Mouse (Mus musculus): ENCODE measurements at regions not wholly inside any gene's neighbourhood (a gene's known extent, or its start where the extent isn't known, plus 50 kb on each side); places are given as distances from the start of the nearest gene placed in this dataset.
A peak's percentile ranks its signal among the peaks of the same experiment; 100 is the strongest.

GRCm38 (mm10) chr16:86547465-86548043 lies 645.9 kb upstream of the Adamts5 start:
- Histone ChIP-seq H3K4me3 (no peak overlapping the region), H3K9ac (replicated peaks) (no peak overlapping the region), H3K4me2 (replicated peaks) (no peak overlapping the region), H3K27me3 (no peaks in the 10 kb centered on the region), H3K4me1 (no peaks in the 10 kb centered on the region), H3K36me3 (no peaks in the 10 kb centered on the region), H3K27ac (replicated peaks) (no peak overlapping the region), H3K9me3 (no peaks in the 10 kb centered on the region)
- ATAC-seq (ENCODE audit: low FRiP score, low read depth) = no peak
- 91% methylated on average over 4 of the region's 4 CpGs for WGBS

GRCm38 (mm10) chr16:86546905-86547304 lies 645.3 kb upstream of the Adamts5 start:
- H3K9ac ChIP-seq (replicated peaks) = no peak overlapping the region
- no peaks in the 10 kb centered on the region for H3K36me3 ChIP-seq
- no peak overlapping the region for H3K27ac ChIP-seq (replicated peaks)
- H3K9me3 ChIP-seq = no peaks in the 10 kb centered on the region
- 89% methylated on average over 3 of the region's 3 CpGs for WGBS
- no peak overlapping the region for H3K4me3 ChIP-seq
- no peak overlapping the region for H3K4me2 ChIP-seq (replicated peaks)
- ATAC-seq (ENCODE audit: low FRiP score, low read depth) = no peak
- H3K4me1 ChIP-seq = no peaks in the 10 kb centered on the region
- no peaks in the 10 kb centered on the region for H3K27me3 ChIP-seq

- no peak overlapping the region for H3K4me3 ChIP-seq
- H3K27me3 ChIP-seq = no peaks in the 10 kb centered on the region
- no peak overlapping the region for H3K9ac ChIP-seq (replicated peaks)
- H3K4me1 ChIP-seq = no peaks in the 10 kb centered on the region
- ATAC-seq (ENCODE audit: low FRiP score, low read depth) = no peak
- whole genome bisulfite sequencing = 84% methylated on average over 1 of the region's 1 CpGs
- H3K4me2 ChIP-seq (replicated peaks) = no peak overlapping the region
- H3K36me3 ChIP-seq = no peaks in the 10 kb centered on the region
- no peak overlapping the region for H3K27ac ChIP-seq (replicated peaks)
- H3K9me3 ChIP-seq = no peaks in the 10 kb centered on the region
These were observed 642.5 kb upstream of the Adamts5 start for GRCm38 (mm10) chr16:86544121-86544520.

- Histone ChIP-seq H3K36me3 (no peaks in the 10 kb centered on the region), H3K4me2 (replicated peaks) (no peak overlapping the region), H3K9me3 (no peaks in the 10 kb centered on the region), H3K4me3 (no peak overlapping the region), H3K4me1 (no peaks in the 10 kb centered on the region), H3K27ac (replicated peaks) (no peak overlapping the region), H3K27me3 (no peaks in the 10 kb centered on the region), H3K9ac (replicated peaks) (no peak overlapping the region)
- no peak for ATAC-seq (ENCODE audit: low FRiP score, low read depth)
- 89% methylated on average over 5 of the region's 5 CpGs for WGBS
These were observed 634.9 kb upstream of the Adamts5 start for GRCm38 (mm10) chr16:86536479-86536878.

- H3K4me3 ChIP-seq = no peak overlapping the region
- H3K9ac ChIP-seq (replicated peaks) = no peak overlapping the region
- no peaks in the 10 kb centered on the region for H3K9me3 ChIP-seq
- H3K4me1 ChIP-seq = no peaks in the 10 kb centered on the region
- WGBS = 85% methylated on average over 3 of the region's 3 CpGs
- no peaks in the 10 kb centered on the region for H3K36me3 ChIP-seq
- no peak overlapping the region for H3K27ac ChIP-seq (replicated peaks)
- no peaks in the 10 kb centered on the region for H3K27me3 ChIP-seq
- H3K4me2 ChIP-seq (replicated peaks) = no peak overlapping the region
- no peak for ATAC-seq (ENCODE audit: low FRiP score, low read depth)
These were observed 622.5 kb upstream of the Adamts5 start for GRCm38 (mm10) chr16:86524135-86524534.

- Histone ChIP-seq H3K4me2 (replicated peaks) (no peak overlapping the region), H3K9me3 (no peaks in the 10 kb centered on the region), H3K4me1 (no peaks in the 10 kb centered on the region), H3K27me3 (no peaks in the 10 kb centered on the region), H3K4me3 (no peak overlapping the region), H3K9ac (replicated peaks) (no peak overlapping the region), H3K27ac (replicated peaks) (no peak overlapping the region), H3K36me3 (no peaks in the 10 kb centered on the region)
- ATAC-seq (ENCODE audit: low FRiP score, low read depth) = no peak
- WGBS = 57% methylated on average over 1 of the region's 1 CpGs
These were observed 615.3 kb upstream of the Adamts5 start for GRCm38 (mm10) chr16:86516935-86517334.

- Histone ChIP-seq H3K9me3 (no peaks in the 10 kb centered on the region), H3K9ac (replicated peaks) (no peak overlapping the region), H3K27ac (replicated peaks) (no peak overlapping the region), H3K27me3 (no peaks in the 10 kb centered on the region), H3K4me2 (replicated peaks) (no peak overlapping the region), H3K36me3 (no peaks in the 10 kb centered on the region), H3K4me3 (no peak overlapping the region), H3K4me1 (no peaks in the 10 kb centered on the region)
- 65% methylated on average over 3 of the region's 3 CpGs for WGBS
- peak; percentile 56; the same call in 1 of the 2 replicates for ATAC-seq (ENCODE audit: low FRiP score, low read depth)
These were observed 614.5 kb upstream of the Adamts5 start for GRCm38 (mm10) chr16:86516144-86516543.

- Histone ChIP-seq H3K27me3 (no peaks in the 10 kb centered on the region), H3K36me3 (no peaks in the 10 kb centered on the region), H3K4me1 (no peaks in the 10 kb centered on the region), H3K27ac (replicated peaks) (no peak overlapping the region), H3K4me3 (no peak overlapping the region), H3K9ac (replicated peaks) (no peak overlapping the region), H3K4me2 (replicated peaks) (no peak overlapping the region), H3K9me3 (no peaks in the 10 kb centered on the region)
- 76% methylated on average over 3 of the region's 3 CpGs for WGBS
- no peak for ATAC-seq (ENCODE audit: low FRiP score, low read depth)
These were observed 599.7 kb upstream of the Adamts5 start for GRCm38 (mm10) chr16:86501074-86501952.

- Histone ChIP-seq H3K4me3 (no peak overlapping the region), H3K4me2 (replicated peaks) (no peak overlapping the region), H3K9ac (replicated peaks) (no peak overlapping the region), H3K4me1 (no peaks in the 10 kb centered on the region), H3K27me3 (no peaks in the 10 kb centered on the region), H3K27ac (replicated peaks) (no peak overlapping the region), H3K36me3 (no peaks in the 10 kb centered on the region), H3K9me3 (no peaks in the 10 kb centered on the region)
- ATAC-seq (ENCODE audit: low FRiP score, low read depth) = no peak
- 81% methylated on average over 1 of the region's 1 CpGs for WGBS
These were observed 573.5 kb upstream of the Adamts5 start for GRCm38 (mm10) chr16:86475145-86475544.

- no peaks in the 10 kb centered on the region for H3K4me1 ChIP-seq
- ATAC-seq (ENCODE audit: low FRiP score, low read depth) = peak; percentile 56; the same call in 1 of the 2 replicates
These were observed 571.6 kb upstream of the Adamts5 start for GRCm38 (mm10) chr16:86473059-86473740.

GRCm38 (mm10) chr16:86461073-86461472 lies 559.4 kb upstream of the Adamts5 start:
- H3K4me3 ChIP-seq = no peak overlapping the region
- no peaks in the 10 kb centered on the region for H3K36me3 ChIP-seq
- H3K4me2 ChIP-seq (replicated peaks) = no peak overlapping the region
- no peak for ATAC-seq (ENCODE audit: low FRiP score, low read depth)
- no peaks in the 10 kb centered on the region for H3K4me1 ChIP-seq
- no peaks in the 10 kb centered on the region for H3K9me3 ChIP-seq
- H3K27me3 ChIP-seq = no peaks in the 10 kb centered on the region
- WGBS = 77% methylated on average over 9 of the region's 9 CpGs
- H3K27ac ChIP-seq (replicated peaks) = no peak overlapping the region
- no peak overlapping the region for H3K9ac ChIP-seq (replicated peaks)

More at GRCm38 (mm10) chr16:86473059-86473740, 571.6 kb upstream of the Adamts5 start:
- Histone ChIP-seq H3K9ac (replicated peaks) (no peak overlapping the region), H3K27me3 (no peaks in the 10 kb centered on the region), H3K27ac (replicated peaks) (no peak overlapping the region), H3K4me3 (no peak overlapping the region), H3K4me2 (replicated peaks) (no peak overlapping the region), H3K9me3 (no peaks in the 10 kb centered on the region), H3K36me3 (no peaks in the 10 kb centered on the region)
- WGBS = 68% methylated on average over 4 of the region's 4 CpGs

GRCm38 (mm10) chr16:86456649-86457048 lies 555.0 kb upstream of the Adamts5 start:
- Histone ChIP-seq H3K4me2 (replicated peaks) (no peak overlapping the region), H3K9me3 (no peaks in the 10 kb centered on the region), H3K9ac (replicated peaks) (no peak overlapping the region), H3K4me1 (no peaks in the 10 kb centered on the region), H3K4me3 (no peak overlapping the region), H3K27ac (replicated peaks) (no peak overlapping the region), H3K36me3 (no peaks in the 10 kb centered on the region), H3K27me3 (no peaks in the 10 kb centered on the region)
- 69% methylated on average over 3 of the region's 3 CpGs for WGBS
- ATAC-seq (ENCODE audit: low FRiP score, low read depth) = no peak; the same call in 1 of the 2 replicates
